Mouse (Mus musculus) heart, postnatal 0 days (tissue): ENCODE data around the gene Gab2.

Experiments used
- CTCF ChIP-seq: IDR thresholded peaks from 2 replicates; pipeline ENCODE4 v1.5.1; 2016; ENCODE audit warnings: antibody characterized with exemption, control low read depth, low read depth
- EP300 ChIP-seq: IDR thresholded peaks from 2 replicates; pipeline ENCODE4 v1.6.1; 2016; ENCODE audit warnings: antibody characterized with exemption, low read depth

- TF ChIP-seq CTCF (peak; percentile 52), EP300 (no peak)
Measured at GRCm38 (mm10) chr7:97085291-97085690, 3.9 kb downstream of the Gab2 start.
